Mouse (Mus musculus): ENCODE measurements around the gene Minos1. TPM values are rescaled to one million over a fixed set of nuclear protein-coding genes. Genes with fewer than 3 reads are reported as not detected.

Gene Minos1
- 296 TPM for polyA plus RNA-seq (2015; fragmentation: Illumina TruSeq; extraction: RNeasy Lipid Tissue Mini Kit (QIAGEN cat#74804); ENCODE audit: low read depth, low replicate concordance)

GRCm38 (mm10) chr4:139130701-139131549, at the start of gene Minos1:
Minos1 (minus strand) TSS chr4:139131113.

GRCm38 (mm10) chr4:139092356-139093195, 38.3 kb downstream of the Minos1 start, which contains the start of gene Nbl1:
Nbl1 (minus strand) TSS chr4:139092993.

GRCm38 (mm10) chr4:139075041-139075711, 55.7 kb downstream of the Minos1 start, which contains the start of gene Htr6:
Htr6 (minus strand) TSS chr4:139075570.

Other genes starting within 250 kb of the Minos1 start
- gene Otud3, start 217.2 kb downstream of the Minos1 start, polyA plus RNA-seq (2015; fragmentation: Illumina TruSeq; extraction: RNeasy Lipid Tissue Mini Kit (QIAGEN cat#74804); ENCODE audit: low read depth, low replicate concordance) = 10.1 TPM
- not detected for gene Rnf186, start 164.0 kb downstream of the Minos1 start, polyA plus RNA-seq (2015; fragmentation: Illumina TruSeq; extraction: RNeasy Lipid Tissue Mini Kit (QIAGEN cat#74804); ENCODE audit: low read depth, low replicate concordance)
- 1.5 TPM for gene Tmco4, start 158.2 kb downstream of the Minos1 start, polyA plus RNA-seq (2015; fragmentation: Illumina TruSeq; extraction: RNeasy Lipid Tissue Mini Kit (QIAGEN cat#74804); ENCODE audit: low read depth, low replicate concordance)
- 4.0 TPM for gene Htr6, start 55.5 kb downstream of the Minos1 start, polyA plus RNA-seq (2015; fragmentation: Illumina TruSeq; extraction: RNeasy Lipid Tissue Mini Kit (QIAGEN cat#74804); ENCODE audit: low read depth, low replicate concordance)
- gene Nbl1, start 38.1 kb downstream of the Minos1 start, polyA plus RNA-seq (2015; fragmentation: Illumina TruSeq; extraction: RNeasy Lipid Tissue Mini Kit (QIAGEN cat#74804); ENCODE audit: low read depth, low replicate concordance) = 59.3 TPM
- gene Capzb, start 61.8 kb upstream of the Minos1 start, polyA plus RNA-seq (2015; fragmentation: Illumina TruSeq; extraction: RNeasy Lipid Tissue Mini Kit (QIAGEN cat#74804); ENCODE audit: low read depth, low replicate concordance) = 311 TPM
- gene Pqlc2, start 179.6 kb upstream of the Minos1 start, polyA plus RNA-seq (2015; fragmentation: Illumina TruSeq; extraction: RNeasy Lipid Tissue Mini Kit (QIAGEN cat#74804); ENCODE audit: low read depth, low replicate concordance) = 9.3 TPM
- 29.8 TPM for gene Akr7a5, start 179.6 kb upstream of the Minos1 start, polyA plus RNA-seq (2015; fragmentation: Illumina TruSeq; extraction: RNeasy Lipid Tissue Mini Kit (QIAGEN cat#74804); ENCODE audit: low read depth, low replicate concordance)
- 61.6 TPM for gene Mrto4, start 221.5 kb upstream of the Minos1 start, polyA plus RNA-seq (2015; fragmentation: Illumina TruSeq; extraction: RNeasy Lipid Tissue Mini Kit (QIAGEN cat#74804); ENCODE audit: low read depth, low replicate concordance)
- 37.2 TPM for gene Emc1, start 221.5 kb upstream of the Minos1 start, polyA plus RNA-seq (2015; fragmentation: Illumina TruSeq; extraction: RNeasy Lipid Tissue Mini Kit (QIAGEN cat#74804); ENCODE audit: low read depth, low replicate concordance)
- gene Ubr4, start 221.5 kb upstream of the Minos1 start, polyA plus RNA-seq (2015; fragmentation: Illumina TruSeq; extraction: RNeasy Lipid Tissue Mini Kit (QIAGEN cat#74804); ENCODE audit: low read depth, low replicate concordance) = 98.9 TPM